Mouse (Mus musculus): ENCODE results near the gene Med19. TPM values are rescaled to one million over a fixed set of nuclear protein-coding genes. Genes with fewer than 3 reads are reported as not detected.

The Med19 gene
- polyA plus RNA-seq, 1 experiment from 2014 or later: 40.7 TPM

- no peak overlapping the region for H3K27ac ChIP-seq
- no peaks in the 10 kb centered on the region for H3K36me3 ChIP-seq
- H3K4me2 ChIP-seq (replicated peaks): no peak overlapping the region
- 0 out of 2 replicates have a peak, but pooled peaks cover 8% of the 10 kb centered on the region for H3K4me1 ChIP-seq
- H3K4me3 ChIP-seq: no peak overlapping the region
- H3K9me3 ChIP-seq: no peaks in the 10 kb centered on the region
- 86% methylated on average over 1 of the region's 1 CpGs for WGBS
- no peak overlapping the region for H3K9ac ChIP-seq
- no peak for ATAC-seq (ENCODE audit: insufficient number of reproducible peaks, insufficient read depth, low FRiP score, low TSS enrichment)
- H3K27me3 ChIP-seq: no peaks in the 10 kb centered on the region
Observed at GRCm38 (mm10) chr2:84646138-84646537, 32.1 kb upstream of the Med19 start.

- Histone ChIP-seq H3K36me3 (no peaks in the 10 kb centered on the region), H3K4me2 (replicated peaks) (no peak overlapping the region), H3K27me3 (no peaks in the 10 kb centered on the region), H3K27ac (no peak overlapping the region), H3K9ac (no peak overlapping the region), H3K4me1 (0 out of 2 replicates have a peak, but pooled peaks cover 8% of the 10 kb centered on the region), H3K4me3 (no peak overlapping the region), H3K9me3 (no peaks in the 10 kb centered on the region)
- no peak for ATAC-seq (ENCODE audit: insufficient number of reproducible peaks, insufficient read depth, low FRiP score, low TSS enrichment)
- 95% methylated on average over 6 of the region's 6 CpGs for WGBS
Observed at GRCm38 (mm10) chr2:84647051-84647568, 31.1 kb upstream of the Med19 start.

GRCm38 (mm10) chr2:84648369-84648768 lies 29.8 kb upstream of the Med19 start:
- H3K4me1 ChIP-seq: 0 out of 2 replicates have a peak, but pooled peaks cover 8% of the 10 kb centered on the region
- no peaks in the 10 kb centered on the region for H3K27me3 ChIP-seq
- H3K9me3 ChIP-seq: no peaks in the 10 kb centered on the region
- H3K9ac ChIP-seq: no peak overlapping the region
- H3K36me3 ChIP-seq: no peaks in the 10 kb centered on the region
- 38% methylated on average over 6 of the region's 6 CpGs for WGBS
- peak overlapping the region; percentile 33 for H3K4me3 ChIP-seq
- H3K27ac ChIP-seq: no peak overlapping the region
- H3K4me2 ChIP-seq (replicated peaks): peak overlapping the region; percentile 83
- ATAC-seq (ENCODE audit: insufficient number of reproducible peaks, insufficient read depth, low FRiP score, low TSS enrichment): no peak

GRCm38 (mm10) chr2:84649674-84650073 lies 28.5 kb upstream of the Med19 start:
- Histone ChIP-seq H3K4me2 (replicated peaks) (peak overlapping the region; percentile 83), H3K9me3 (no peaks in the 10 kb centered on the region), H3K4me1 (0 out of 2 replicates have a peak, but pooled peaks cover 8% of the 10 kb centered on the region), H3K27ac (peak overlapping the region; percentile 96), H3K4me3 (peak overlapping the region; percentile 67), H3K27me3 (no peaks in the 10 kb centered on the region), H3K36me3 (no peaks in the 10 kb centered on the region), H3K9ac (peak overlapping the region; percentile 85)
- no peak for ATAC-seq (ENCODE audit: insufficient number of reproducible peaks, insufficient read depth, low FRiP score, low TSS enrichment)
- WGBS: 0% methylated on average over 10 of the region's 10 CpGs

GRCm38 (mm10) chr2:84650464-84651195 lies 27.6 kb upstream of the Med19 start, which contains the start of gene Ctnnd1:
Ctnnd1 (minus strand) TSS chr2:84650765.
- 0% methylated on average over 15 of the region's 15 CpGs for WGBS
- Histone ChIP-seq H3K27ac (peak within 1 kb of the TSS; percentile 96), H3K4me1 (0 out of 2 replicates have a peak, but pooled peaks cover 8% of the 10 kb centered on the region), H3K4me2 (replicated peaks) (peak within 1 kb of the TSS; percentile 83), H3K27me3 (no peaks in the 10 kb centered on the region), H3K36me3 (no peaks in the 10 kb centered on the region), H3K9ac (peak within 1 kb of the TSS; percentile 85), H3K4me3 (peak within 1 kb of the TSS; percentile 67), H3K9me3 (no peaks in the 10 kb centered on the region)
- peak; percentile 97 for ATAC-seq (ENCODE audit: insufficient number of reproducible peaks, insufficient read depth, low FRiP score, low TSS enrichment)

- no peak overlapping the region for H3K4me2 ChIP-seq (replicated peaks)
- no peak for ATAC-seq (ENCODE audit: insufficient number of reproducible peaks, insufficient read depth, low FRiP score, low TSS enrichment)
- H3K9ac ChIP-seq: no peak overlapping the region
- no peak overlapping the region for H3K4me3 ChIP-seq
- H3K27ac ChIP-seq: no peak overlapping the region
- no peaks in the 10 kb centered on the region for H3K27me3 ChIP-seq
- 0 out of 2 replicates have a peak, but pooled peaks cover 2% of the 10 kb centered on the region for H3K4me1 ChIP-seq
- H3K36me3 ChIP-seq: no peaks in the 10 kb centered on the region
- H3K9me3 ChIP-seq: no peaks in the 10 kb centered on the region
Observed at GRCm38 (mm10) chr2:84653354-84653753, 24.8 kb upstream of the Med19 start.

GRCm38 (mm10) chr2:84655864-84656263 lies 22.3 kb upstream of the Med19 start:
- 53% methylated on average over 1 of the region's 1 CpGs for WGBS
- no peak overlapping the region for H3K4me3 ChIP-seq
- ATAC-seq (ENCODE audit: insufficient number of reproducible peaks, insufficient read depth, low FRiP score, low TSS enrichment): no peak
- H3K27ac ChIP-seq: no peak overlapping the region
- no peak overlapping the region for H3K9ac ChIP-seq
- H3K36me3 ChIP-seq: no peaks in the 10 kb centered on the region
- H3K4me1 ChIP-seq: no peaks in the 10 kb centered on the region
- no peaks in the 10 kb centered on the region for H3K27me3 ChIP-seq
- no peak overlapping the region for H3K4me2 ChIP-seq (replicated peaks)
- H3K9me3 ChIP-seq: no peaks in the 10 kb centered on the region

GRCm38 (mm10) chr2:84658806-84659205 lies 19.4 kb upstream of the Med19 start, which contains the start of gene Btbd18:
Btbd18 (plus strand) TSS chr2:84659079.
- H3K27ac ChIP-seq: no peak within 1 kb of the TSS
- H3K4me2 ChIP-seq (replicated peaks): no peak within 1 kb of the TSS
- no peaks in the 10 kb centered on the region for H3K4me1 ChIP-seq
- no peak within 1 kb of the TSS for H3K4me3 ChIP-seq
- no peak within 1 kb of the TSS for H3K9ac ChIP-seq
- no peaks in the 10 kb centered on the region for H3K36me3 ChIP-seq
- no peaks in the 10 kb centered on the region for H3K9me3 ChIP-seq
- ATAC-seq (ENCODE audit: insufficient number of reproducible peaks, insufficient read depth, low FRiP score, low TSS enrichment): no peak
- WGBS: 93% methylated on average over 32 of the region's 32 CpGs
- H3K27me3 ChIP-seq: no peaks in the 10 kb centered on the region

GRCm38 (mm10) chr2:84660253-84660652 lies 17.9 kb upstream of the Med19 start:
- no peaks in the 10 kb centered on the region for H3K36me3 ChIP-seq
- H3K27ac ChIP-seq: no peak overlapping the region
- H3K4me3 ChIP-seq: no peak overlapping the region
- H3K4me1 ChIP-seq: no peaks in the 10 kb centered on the region
- no peak overlapping the region for H3K9ac ChIP-seq
- no peaks in the 10 kb centered on the region for H3K27me3 ChIP-seq
- H3K4me2 ChIP-seq (replicated peaks): no peak overlapping the region
- WGBS: 66% methylated on average over 3 of the region's 3 CpGs
- ATAC-seq (ENCODE audit: insufficient number of reproducible peaks, insufficient read depth, low FRiP score, low TSS enrichment): no peak
- no peaks in the 10 kb centered on the region for H3K9me3 ChIP-seq

- H3K4me2 ChIP-seq (replicated peaks): no peak overlapping the region
- H3K27me3 ChIP-seq: no peaks in the 10 kb centered on the region
- no peak overlapping the region for H3K27ac ChIP-seq
- no peaks in the 10 kb centered on the region for H3K36me3 ChIP-seq
- no peak for ATAC-seq (ENCODE audit: insufficient number of reproducible peaks, insufficient read depth, low FRiP score, low TSS enrichment)
- no peak overlapping the region for H3K4me3 ChIP-seq
- no peak overlapping the region for H3K9ac ChIP-seq
- H3K4me1 ChIP-seq: no peaks in the 10 kb centered on the region
- WGBS: 28% methylated on average over 2 of the region's 2 CpGs
- H3K9me3 ChIP-seq: no peaks in the 10 kb centered on the region
Observed at GRCm38 (mm10) chr2:84662866-84663265, 15.3 kb upstream of the Med19 start.

- WGBS: 61% methylated on average over 12 of the region's 12 CpGs
- Histone ChIP-seq H3K4me3 (no peak overlapping the region), H3K9ac (no peak overlapping the region), H3K9me3 (no peaks in the 10 kb centered on the region), H3K4me2 (replicated peaks) (no peak overlapping the region), H3K36me3 (peaks cover 14% of the 10 kb centered on the region), H3K27me3 (no peaks in the 10 kb centered on the region), H3K27ac (no peak overlapping the region), H3K4me1 (peaks cover 4% of the 10 kb centered on the region; the same call in 1 of the 2 replicates)
- no peak for ATAC-seq (ENCODE audit: insufficient number of reproducible peaks, insufficient read depth, low FRiP score, low TSS enrichment)
Observed at GRCm38 (mm10) chr2:84666081-84666480, 12.1 kb upstream of the Med19 start.

Measured in embryonic facial prominence, embryonic 12.5 days (tissue).